ENCODE assay signal across 8 mouse cellular contexts in genomic region chr4:118275601-118276519, GRCm38 (mm10). TPM values are rescaled to one million over a fixed set of nuclear protein-coding genes. Genes with fewer than 3 reads are reported as not detected.
A peak's percentile ranks its signal among the peaks of the same experiment; 100 is the strongest.
DNase-seq lines count a peak whose midpoint lies in the region; ATAC-seq lines count a peak whose summit lies in the region.

No protein-coding gene starts in this region.

- DNase-seq in kidney, adult 11 months: no peak
- DNase-seq in B cell, adult 2 months: no peak
- no peak for DNase-seq in thymus, postnatal 14 days
- no peak for DNase-seq in ovary, postnatal 14 days (ENCODE audit: low spot score)

- H3K27me3 ChIP-seq in kidney, embryonic 15.5 days: no peaks in the 10 kb centered on the region
- no peaks in the 10 kb centered on the region for H3K27me3 ChIP-seq in forebrain, embryonic 13.5 days
- no peaks in the 10 kb centered on the region for H3K27me3 ChIP-seq in limb, embryonic 15.5 days
- no peaks in the 10 kb centered on the region for H3K27me3 ChIP-seq in midbrain, embryonic 16.5 days (ENCODE audit: control insufficient read depth, insufficient read depth, low read depth, low read length)

- H3K36me3 ChIP-seq in kidney, embryonic 15.5 days: peaks cover 38% of the 10 kb centered on the region
- peaks cover 30% of the 10 kb centered on the region for H3K36me3 ChIP-seq in forebrain, embryonic 13.5 days (ENCODE audit: poor library complexity, severe bottlenecking)
- H3K36me3 ChIP-seq in limb, embryonic 15.5 days: peaks cover 58% of the 10 kb centered on the region
- peaks cover 3% of the 10 kb centered on the region; the same call in 1 of the 2 replicates for H3K36me3 ChIP-seq in midbrain, embryonic 16.5 days (ENCODE audit: control insufficient read depth, insufficient read depth, low read length)

- H3K27ac ChIP-seq in kidney, embryonic 15.5 days: peak overlapping the region; percentile 92
- H3K27ac ChIP-seq in forebrain, embryonic 13.5 days: peak overlapping the region; percentile 96
- H3K27ac ChIP-seq in limb, embryonic 15.5 days: peak overlapping the region; percentile 27; the same call in 1 of the 2 replicates
- peak overlapping the region; percentile 89 for H3K27ac ChIP-seq in midbrain, embryonic 16.5 days (ENCODE audit: low read length)

- 71% methylated on average over 6 of the region's 6 CpGs for WGBS in kidney, embryonic 15.5 days
- 57% methylated on average over 6 of the region's 6 CpGs for WGBS in forebrain, embryonic 13.5 days
- 73% methylated on average over 6 of the region's 6 CpGs for WGBS in limb, embryonic 15.5 days
- 54% methylated on average over 6 of the region's 6 CpGs for WGBS in midbrain, embryonic 16.5 days

- H3K4me3 ChIP-seq in kidney, embryonic 15.5 days (replicated peaks): no peak overlapping the region
- H3K4me3 ChIP-seq in forebrain, embryonic 13.5 days: no peak overlapping the region
- no peak overlapping the region for H3K4me3 ChIP-seq in limb, embryonic 15.5 days
- no peak overlapping the region for H3K4me3 ChIP-seq in midbrain, embryonic 16.5 days (ENCODE audit: low read depth, low read length)

- no peaks in the 10 kb centered on the region for H3K9me3 ChIP-seq in kidney, embryonic 15.5 days (replicated peaks)
- H3K9me3 ChIP-seq in forebrain, embryonic 13.5 days (replicated peaks): no peaks in the 10 kb centered on the region; the same call in 1 of the 2 replicates
- no peaks in the 10 kb centered on the region for H3K9me3 ChIP-seq in limb, embryonic 15.5 days
- H3K9me3 ChIP-seq in midbrain, embryonic 16.5 days (replicated peaks; ENCODE audit: control insufficient read depth, low read length, poor library complexity, severe bottlenecking): no peaks in the 10 kb centered on the region

- peaks cover 94% of the 10 kb centered on the region for H3K4me1 ChIP-seq in kidney, embryonic 15.5 days
- peaks cover 90% of the 10 kb centered on the region for H3K4me1 ChIP-seq in forebrain, embryonic 13.5 days
- peaks cover 64% of the 10 kb centered on the region for H3K4me1 ChIP-seq in limb, embryonic 15.5 days
- peaks cover 42% of the 10 kb centered on the region for H3K4me1 ChIP-seq in midbrain, embryonic 16.5 days (ENCODE audit: control insufficient read depth, insufficient read depth, low read length)

- ATAC-seq in kidney, embryonic 15.5 days (replicated peaks; ENCODE audit: low FRiP score): peak; percentile 55
- ATAC-seq in forebrain, embryonic 13.5 days: peak; percentile 81
- no peak for ATAC-seq in limb, embryonic 15.5 days (ENCODE audit: insufficient number of reproducible peaks, low FRiP score, low TSS enrichment, low read depth)
- peak; percentile 63 for ATAC-seq in midbrain, embryonic 16.5 days

- no peak overlapping the region for H3K9ac ChIP-seq in kidney, embryonic 15.5 days
- H3K9ac ChIP-seq in forebrain, embryonic 13.5 days: peak overlapping the region; percentile 54
- H3K9ac ChIP-seq in limb, embryonic 15.5 days: no peak overlapping the region
- peak overlapping the region; percentile 50 for H3K9ac ChIP-seq in midbrain, embryonic 16.5 days (ENCODE audit: low read depth, low read length)

- H3K4me2 ChIP-seq in kidney, embryonic 15.5 days: peak overlapping the region; percentile 29
- H3K4me2 ChIP-seq in forebrain, embryonic 13.5 days: peak overlapping the region; percentile 50
- no peak overlapping the region for H3K4me2 ChIP-seq in limb, embryonic 15.5 days
- peak overlapping the region; percentile 38 for H3K4me2 ChIP-seq in midbrain, embryonic 16.5 days (ENCODE audit: low read length)

RNA-seq across cellular contexts. Expression of gene Ptprf, which starts 15.3 kb away (rescaled TPM):
- 64.2 and 64.4 TPM in 2 replicates for polyA plus RNA-seq in kidney, embryonic 15.5 days (2015; fragmentation: Nextera tagmentation; extraction: Ambion mirVana)
- polyA plus RNA-seq in forebrain, embryonic 13.5 days (2015; fragmentation: Nextera tagmentation; extraction: Ambion mirVana): 62.9 and 76.1 TPM in 2 replicates
- polyA plus RNA-seq in limb, embryonic 15.5 days (2015; fragmentation: Nextera tagmentation; extraction: Ambion mirVana): 66.4 and 82.7 TPM in 2 replicates
- 78.9 and 85.5 TPM in 2 replicates for polyA plus RNA-seq in midbrain, embryonic 16.5 days (2015; fragmentation: Nextera tagmentation; extraction: Ambion mirVana)

Comparison
In these comparisons a context has a peak if more than half of its experiments do, and no peak if none do; other contexts are left out.
1. H3K27ac ChIP-seq: peak in every context shown above with its lines; median percentile 96 in forebrain, embryonic 13.5 days; 92 in kidney, embryonic 15.5 days; 89 in midbrain, embryonic 16.5 days; 27 in limb, embryonic 15.5 days.
2. H3K9ac ChIP-seq: peak in forebrain, embryonic 13.5 days (single experiment) and midbrain, embryonic 16.5 days (single experiment); none in kidney, embryonic 15.5 days (single experiment) and limb, embryonic 15.5 days (single experiment).